Mouse (Mus musculus): ENCODE data around the gene Clip2.
A peak's percentile ranks its signal among the peaks of the same experiment; 100 is the strongest.

Gene Clip2

GRCm38 (mm10) chr5:134525971-134526711 is 26.1 kb downstream of the Clip2 start:
- DNase-seq (ENCODE audit: low spot score): no peak

- no peak for DNase-seq (ENCODE audit: low spot score)
Measured at GRCm38 (mm10) chr5:134523728-134524127, 28.5 kb downstream of the Clip2 start.

- DNase-seq (ENCODE audit: low spot score): no peak
Measured at GRCm38 (mm10) chr5:134522524-134522923, 29.7 kb downstream of the Clip2 start.

- no peak for DNase-seq (ENCODE audit: low spot score)
Measured at GRCm38 (mm10) chr5:134521806-134522205, 30.4 kb downstream of the Clip2 start.

DNA sequence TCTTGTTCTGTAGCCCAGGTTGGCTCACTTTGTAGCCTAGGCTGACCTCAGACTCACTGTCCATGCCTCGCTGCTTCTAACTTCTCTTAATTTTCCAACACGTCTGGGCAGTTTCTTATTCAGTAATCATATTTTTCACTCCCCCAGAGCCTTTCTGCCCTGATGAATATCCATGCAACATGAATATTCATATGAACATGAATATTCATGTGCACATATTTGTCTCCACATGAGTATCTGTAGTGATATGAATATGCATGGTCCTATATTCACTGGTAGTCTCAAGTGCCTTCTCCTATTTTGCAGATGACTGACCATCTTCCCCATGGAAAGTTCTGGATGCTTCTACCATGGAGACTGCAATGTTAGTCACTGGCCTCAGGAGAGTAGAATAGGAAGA is 31.1 kb downstream of the Clip2 start:
- no peak for DNase-seq (ENCODE audit: low spot score)

- no peak for DNase-seq (ENCODE audit: low spot score)
Measured at GRCm38 (mm10) chr5:134520120-134520519, 32.1 kb downstream of the Clip2 start.

- DNase-seq (ENCODE audit: low spot score): no peak
Measured at GRCm38 (mm10) chr5:134519471-134519870, 32.8 kb downstream of the Clip2 start.

DNA sequence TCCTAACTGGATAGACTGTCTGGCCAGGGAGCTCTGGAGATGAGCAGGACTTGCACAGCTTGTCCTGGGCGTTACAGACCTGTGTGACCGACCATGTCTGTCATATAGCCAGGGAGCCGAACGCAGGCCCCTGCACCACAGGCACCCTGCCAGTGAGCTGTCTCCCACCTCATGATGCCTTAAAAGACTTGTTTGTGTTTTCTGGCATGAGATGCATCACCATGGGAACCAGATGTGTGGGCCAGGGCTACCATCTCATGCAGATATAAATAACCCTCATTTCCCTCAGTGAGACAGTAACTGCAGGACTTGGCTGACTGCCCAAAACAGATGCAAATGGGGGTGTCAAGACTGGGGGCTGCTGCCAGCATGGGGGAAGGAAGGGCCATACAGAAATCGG is 40.1 kb downstream of the Clip2 start:
- DNase-seq (ENCODE audit: low spot score): no peak

GRCm38 (mm10) chr5:134510266-134510665 is 42.0 kb downstream of the Clip2 start:
- DNase-seq (ENCODE audit: low spot score): no peak

DNA sequence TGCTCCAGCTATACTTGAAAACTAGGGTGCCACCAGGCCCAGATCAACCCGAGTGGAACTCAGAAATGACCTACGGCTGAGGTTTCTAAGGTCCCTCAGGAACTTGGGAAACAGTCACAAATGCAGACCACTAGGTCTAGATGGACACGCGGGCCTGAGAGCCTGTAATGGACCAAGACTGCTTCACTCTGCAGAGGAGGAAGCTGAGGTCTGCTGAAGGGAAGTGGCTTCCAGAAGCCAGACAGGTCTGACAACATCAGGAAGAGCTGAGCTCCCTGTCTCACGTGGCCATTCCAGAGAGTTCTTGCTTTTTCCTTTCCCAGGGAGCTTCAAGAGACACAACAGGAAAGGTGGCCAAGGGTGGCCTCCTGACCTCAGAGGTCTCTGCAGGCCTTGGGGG is 43.3 kb downstream of the Clip2 start:
- DNase-seq (ENCODE audit: low spot score): no peak

DNA sequence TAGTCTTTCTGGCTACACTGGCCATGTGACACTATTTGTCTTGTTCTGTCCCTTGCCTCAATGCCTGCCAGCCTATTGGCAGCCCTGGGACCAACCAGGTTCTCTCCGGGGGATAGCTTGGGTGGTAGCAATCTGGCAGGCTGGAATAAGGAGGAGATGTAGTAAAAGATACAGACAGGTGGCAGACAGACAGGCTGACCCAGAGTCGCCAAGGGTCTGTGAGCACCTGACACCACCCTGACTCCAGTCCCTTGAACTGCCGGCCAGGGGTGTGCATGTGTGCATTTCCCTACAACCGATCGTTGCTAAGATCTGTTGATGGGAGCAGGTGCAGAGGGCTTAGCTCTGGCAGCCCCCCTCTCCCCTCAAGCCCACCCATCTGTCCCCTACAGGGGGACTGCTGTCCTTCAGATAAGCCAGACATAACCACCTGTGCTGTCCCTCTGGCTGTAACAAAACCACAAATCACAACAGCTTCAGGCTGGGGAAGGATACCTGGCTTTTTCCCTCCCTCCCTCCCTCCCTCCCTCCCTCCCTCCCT is 44.3 kb downstream of the Clip2 start:
- no peak for DNase-seq (ENCODE audit: low spot score)

GRCm38 (mm10) chr5:134507307-134507706 is 44.9 kb downstream of the Clip2 start:
- peak; percentile 81 for DNase-seq (ENCODE audit: low spot score)

GRCm38 (mm10) chr5:134505810-134506292 is 46.4 kb downstream of the Clip2 start:
- DNase-seq (ENCODE audit: low spot score): no peak

DNA sequence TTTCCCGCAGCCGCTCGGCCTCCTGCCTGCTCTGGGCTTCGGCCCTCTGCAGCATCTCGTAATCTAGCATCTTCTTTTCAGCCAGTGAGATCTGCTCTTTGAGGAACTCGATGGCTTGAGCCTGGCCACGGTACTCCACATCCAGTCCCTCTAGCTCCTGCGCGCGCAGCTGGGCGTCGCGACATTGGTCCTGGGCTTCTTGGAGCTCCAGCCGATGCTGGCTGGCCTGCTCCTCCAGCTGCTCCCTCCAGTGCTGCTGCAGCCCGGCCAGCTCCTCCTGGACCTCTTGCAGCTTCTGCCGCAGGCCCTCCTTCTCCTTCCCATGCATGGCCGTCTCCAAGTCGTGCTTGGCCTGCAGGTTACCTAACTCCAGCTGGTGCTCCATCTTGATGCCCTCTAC is 49.6 kb downstream of the Clip2 start:
- DNase-seq (ENCODE audit: low spot score): no peak

DNA sequence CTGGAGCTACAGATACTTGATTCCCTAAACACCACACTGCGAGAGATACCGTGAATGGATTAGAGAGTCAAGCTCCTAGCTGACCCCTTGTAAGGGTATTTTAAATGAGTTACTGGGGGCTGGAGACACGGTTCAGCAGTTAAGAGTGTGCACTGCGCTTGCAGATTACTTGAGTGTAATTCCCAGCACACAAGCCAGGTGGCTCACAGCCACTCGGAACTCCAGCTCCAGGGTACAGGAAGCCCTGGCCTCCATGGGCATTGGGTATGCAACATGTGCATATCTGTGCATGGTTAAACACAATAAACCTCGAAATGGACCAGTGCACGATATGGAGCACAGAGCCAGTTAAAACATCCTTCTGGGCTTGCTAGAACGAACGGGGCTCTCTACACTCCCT is 50.8 kb downstream of the Clip2 start:
- DNase-seq (ENCODE audit: low spot score): no peak

GRCm38 (mm10) chr5:134500681-134501080 is 51.6 kb downstream of the Clip2 start:
- DNase-seq (ENCODE audit: low spot score): no peak

GRCm38 (mm10) chr5:134500062-134500461 is 52.2 kb downstream of the Clip2 start:
- DNase-seq (ENCODE audit: low spot score): peak; percentile 53

GRCm38 (mm10) chr5:134497026-134497425 is 55.2 kb downstream of the Clip2 start:
- DNase-seq (ENCODE audit: low spot score): no peak

DNA sequence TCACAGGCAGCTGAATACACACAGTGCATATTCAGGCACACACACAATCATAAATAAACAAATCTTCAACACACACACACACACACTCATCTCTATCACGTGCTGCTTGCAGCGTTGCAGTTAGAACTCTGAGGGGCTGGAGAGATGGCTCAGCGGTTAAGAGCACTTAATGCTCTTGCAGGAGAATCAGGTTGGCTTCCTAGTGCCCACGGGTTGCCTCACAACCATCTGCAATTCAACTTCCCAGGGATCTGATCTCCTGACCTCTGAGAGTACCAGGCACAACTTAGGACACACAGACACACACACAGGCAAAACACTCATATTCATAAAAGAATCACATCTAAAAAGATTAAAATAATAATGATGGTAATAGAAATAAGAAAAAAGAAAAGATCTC is 56.4 kb downstream of the Clip2 start:
- no peak for DNase-seq (ENCODE audit: low spot score)

DNA sequence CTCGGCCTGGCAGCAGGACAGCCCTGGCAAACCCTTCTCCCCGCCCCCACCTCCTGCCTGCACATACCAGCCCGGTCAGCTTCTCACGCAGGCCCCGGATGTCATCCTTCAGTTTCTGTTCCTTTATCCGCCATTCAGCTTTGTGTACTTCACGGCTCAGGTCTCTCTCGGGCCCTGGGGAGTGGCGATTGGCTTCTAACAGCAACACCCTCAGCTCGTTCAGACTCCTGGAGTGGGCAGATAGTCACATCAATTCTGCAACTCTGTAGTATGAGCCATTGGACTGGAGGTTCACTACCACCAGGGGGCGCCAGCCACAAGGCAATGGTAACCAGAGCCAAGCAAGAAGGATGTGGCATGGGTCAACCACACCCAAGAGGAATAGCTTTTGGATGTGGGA is 58.1 kb downstream of the Clip2 start:
- DNase-seq (ENCODE audit: low spot score): peak; percentile 86

DNA sequence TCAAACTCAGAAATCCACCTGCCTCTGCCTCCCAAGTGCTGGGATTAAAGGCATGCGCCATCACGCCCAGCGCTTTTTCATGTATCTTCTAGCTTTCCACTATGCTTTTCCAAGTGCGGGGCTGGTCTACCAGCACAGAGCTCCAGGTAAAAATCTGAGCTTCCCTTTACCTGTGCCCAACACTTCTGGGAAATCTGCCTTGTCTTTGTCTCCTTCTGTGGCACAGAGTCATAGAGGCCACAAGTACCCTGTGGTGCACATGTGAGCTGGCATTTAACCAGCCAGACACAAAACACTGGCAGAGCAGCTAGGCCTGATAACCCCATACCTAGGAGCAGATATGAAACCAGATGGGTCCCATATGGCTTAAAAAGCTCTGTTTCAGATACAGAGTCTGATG is 59.3 kb downstream of the Clip2 start:
- DNase-seq (ENCODE audit: low spot score): no peak

- peak; percentile 91 for DNase-seq (ENCODE audit: low spot score)
Measured at GRCm38 (mm10) chr5:134491712-134492417, 60.4 kb downstream of the Clip2 start.

GRCm38 (mm10) chr5:134491206-134491605 is 61.0 kb downstream of the Clip2 start:
- no peak for DNase-seq (ENCODE audit: low spot score)

Data from lung, postnatal 25 days (tissue).